Mouse (Mus musculus): ENCODE results near the gene Fibin. TPM values are rescaled to one million over a fixed set of nuclear protein-coding genes. Genes with fewer than 3 reads are reported as not detected.

Fibin gene
- total RNA-seq (2023), result not detected

DNA sequence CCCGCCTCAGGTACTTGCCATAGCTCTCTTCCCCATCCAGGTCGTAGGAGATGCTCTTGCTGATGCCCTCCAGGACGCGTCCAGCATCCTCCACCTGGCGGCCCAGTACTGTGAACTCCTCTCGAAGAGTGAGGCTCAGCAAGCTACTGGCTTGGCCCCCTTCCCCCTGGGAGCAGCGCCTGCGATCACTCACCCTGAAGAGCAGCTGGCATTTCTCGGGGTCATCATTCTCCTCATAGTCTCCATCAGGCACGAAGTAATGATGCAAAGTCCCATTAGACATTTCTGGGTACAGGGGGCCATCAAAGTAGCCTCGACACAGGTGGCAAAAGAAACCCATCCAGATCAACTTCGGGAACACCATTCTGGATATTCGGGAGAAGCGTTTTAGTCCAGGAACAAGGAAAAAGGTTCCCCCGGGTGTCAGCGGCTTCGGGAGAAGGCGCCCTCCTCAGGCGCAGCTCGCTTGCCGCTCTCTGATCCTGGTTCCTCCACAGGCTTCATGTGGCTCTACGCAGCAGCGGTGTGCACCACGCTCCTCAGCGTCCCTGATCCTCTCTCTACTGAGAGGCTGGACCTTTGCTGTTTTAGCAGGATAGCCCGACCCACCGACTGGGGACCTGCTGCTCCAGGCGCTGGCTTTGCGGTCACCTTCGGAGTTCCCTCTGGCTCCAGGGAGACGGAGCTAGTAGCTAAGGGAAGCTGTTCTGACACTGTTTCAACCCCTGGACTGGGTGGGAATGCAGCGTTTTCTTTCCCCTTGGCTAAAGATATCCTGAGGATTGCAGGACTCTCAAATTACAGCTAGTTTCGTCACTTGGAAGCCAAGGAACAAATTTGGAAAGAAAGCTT, at the start of gene Fibin:
Gene Fibin (minus strand): TSS at position 752 of the 852 bp plus-strand sequence.

DNA sequence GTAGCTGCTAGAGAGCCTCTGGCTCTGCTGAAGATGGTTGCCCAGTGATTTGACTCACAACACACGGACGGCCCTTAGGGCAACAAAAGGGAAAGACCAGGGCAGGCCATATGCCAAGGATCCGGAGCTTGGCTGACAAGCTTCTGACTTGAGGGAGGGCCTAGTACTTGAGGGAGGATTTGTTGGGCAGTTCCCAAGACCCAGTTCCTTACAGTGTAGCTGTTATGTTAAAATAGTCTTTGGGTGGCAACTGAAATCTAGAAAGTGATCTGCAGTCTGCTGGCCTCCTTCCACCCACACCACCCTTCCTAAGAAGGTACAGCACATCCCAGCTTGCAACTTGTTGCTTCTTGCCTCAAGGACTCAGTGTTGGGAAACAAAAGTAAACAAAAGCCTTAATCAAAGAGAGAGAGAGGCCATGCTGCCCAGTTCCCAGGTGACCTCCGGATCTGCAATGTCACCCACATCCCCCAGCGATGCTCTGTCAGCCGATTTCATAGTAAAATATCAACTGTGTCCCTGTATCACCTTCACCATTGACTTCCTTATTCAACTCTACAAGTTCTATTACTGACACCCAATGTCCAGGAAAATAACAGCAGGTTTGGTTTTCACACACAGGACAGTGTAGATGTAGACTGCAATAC, 48.4 kb downstream of the Fibin start, which contains the start of gene Bbox1:
Gene Bbox1 (minus strand): TSS at position 52 of the 647 bp plus-strand sequence.

Other genes starting within 250 kb of the Fibin start
- gene Bbox1, start 48.6 kb downstream of the Fibin start, total RNA-seq (2023), result not detected
- gene Slc5a12, start 234.1 kb upstream of the Fibin start, total RNA-seq (2023), result not detected

Data from B cell, adult 67 days (primary cell).